Mouse (Mus musculus): ENCODE measurements at regions not wholly inside any gene's neighbourhood (a gene's known extent, or its start where the extent isn't known, plus 50 kb on each side); places are given as distances from the start of the nearest gene placed in this dataset.

GRCm38 (mm10) chr8:11065990-11066389 is 57.7 kb upstream of the Irs2 start:
- TF ChIP-seq EP300 (IDR thresholded peaks at IDR 0.05; ENCODE audit: low read depth) (no peak), CTCF (IDR thresholded peaks at IDR 0.05; ENCODE audit: low read depth) (no peak)

Measured in heart, postnatal 0 days (tissue).